Mouse (Mus musculus) thymus, adult 2 months (tissue): Measurements from ENCODE around the gene Dntt. TPM values are rescaled to one million over a fixed set of nuclear protein-coding genes. Genes with fewer than 3 reads are reported as not detected.

Experiments
- DNase-seq: peaks from one replicate; pipeline ENCODE4 v3.0.0; 2021
- H3K27ac ChIP-seq: fragments of 200-500 bp; 2 replicates; pipeline ENCODE4 v1.5.1; 2012; ENCODE audit warnings: low read length, control low read depth; ENCODE audit not compliant: control insufficient read depth, insufficient read depth
- H3K27me3 ChIP-seq: fragments of 200-500 bp; 2 replicates; pipeline ENCODE4 v1.6.1; 2012; ENCODE audit warnings: mild to moderate bottlenecking, low read length, moderate library complexity, mixed read lengths; ENCODE audit not compliant: control insufficient read depth, insufficient read depth
- H3K36me3 ChIP-seq: fragments of 200-500 bp; 2 replicates; pipeline ENCODE4 v1.6.1; 2012; ENCODE audit warnings: mild to moderate bottlenecking, low read length, moderate library complexity; ENCODE audit not compliant: control insufficient read depth, insufficient read depth
- H3K4me1 ChIP-seq: fragments of 200-500 bp; replicated peaks from 2 replicates; pipeline ENCODE4 v1.6.1; 2012; ENCODE audit warnings: low read length; ENCODE audit not compliant: control insufficient read depth, insufficient read depth
- H3K4me3 ChIP-seq: fragments of 200-500 bp; 2 replicates; pipeline ENCODE4 v1.5.1; 2012; ENCODE audit warnings: mild to moderate bottlenecking, low read length, control low read depth, moderate library complexity; ENCODE audit not compliant: control insufficient read depth, insufficient read depth
- CTCF ChIP-seq: fragments of 200-500 bp; IDR thresholded peaks from 2 replicates; pipeline ENCODE4 v1.5.1; 2012; ENCODE audit warnings: mild to moderate bottlenecking, control low read depth, low read length, moderate library complexity, borderline replicate concordance; ENCODE audit not compliant: control insufficient read depth, poor library complexity, insufficient read depth; ENCODE audit errors: extremely low read depth
- POLR2A ChIP-seq: fragments of 200-500 bp; IDR thresholded peaks from 2 replicates; pipeline ENCODE4 v1.6.1; 2012; ENCODE audit warnings: mild to moderate bottlenecking, low read length, control low read depth, moderate library complexity; ENCODE audit not compliant: control insufficient read depth, poor library complexity, insufficient read depth; ENCODE audit errors: extremely low read depth
- WGBS: fragments of 180-500 bp; shearing (Covaris S2); methylation state at CpG from one replicate; pipeline ENCODE4 v1.1.7; 2018; 5-methylcytosine and 5-hydroxymethylcytosine counted together
- polyA plus RNA-seq: library from polyadenylated mRNA; depleted of rRNA; stranded (reverse); fragments of >200 nt; gene quantifications from 2 replicates; pipeline ENCODE4 v1.2.3, GENCODE M21; 2012

The Dntt gene
- polyA plus RNA-seq, 1 experiment, result 401 TPM

DNA sequence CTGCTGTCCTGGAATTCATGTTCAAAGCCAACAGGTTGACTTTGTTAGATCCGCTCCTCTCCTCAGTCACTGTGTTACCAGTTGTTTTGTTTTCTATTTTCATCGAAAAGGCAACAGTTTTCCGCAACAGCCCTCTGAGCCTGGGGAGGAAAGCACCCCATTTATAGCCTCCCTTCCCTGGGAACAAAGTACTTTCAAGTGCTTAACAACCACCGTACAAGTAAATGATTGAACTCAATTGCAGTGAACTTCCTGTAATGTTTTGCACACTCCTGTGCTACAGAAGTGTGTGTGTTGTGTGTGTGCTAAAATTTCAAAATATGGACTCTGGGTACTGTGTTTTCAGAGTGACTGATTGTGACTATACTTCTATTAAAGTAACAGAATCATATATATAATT is 21.3 kb upstream of the Dntt start:
- WGBS, result 82% methylated on average over 4 of the region's 4 CpGs
- Histone ChIP-seq H3K27ac (no peak overlapping the region), H3K4me3 (no peak overlapping the region), H3K36me3 (peaks cover 18% of the 10 kb centered on the region), H3K27me3 (no peaks in the 10 kb centered on the region), H3K4me1 (peaks cover 10% of the 10 kb centered on the region)
- DNase-seq, result no peak
- no peak for TF ChIP-seq CTCF
- no peak for TF ChIP-seq POLR2A

- Histone ChIP-seq H3K4me3 (no peak overlapping the region), H3K36me3 (peaks cover 18% of the 10 kb centered on the region), H3K27me3 (no peaks in the 10 kb centered on the region), H3K4me1 (peaks cover 20% of the 10 kb centered on the region), H3K27ac (no peak overlapping the region)
- TF ChIP-seq POLR2A (no peak), CTCF (no peak)
- DNase-seq, result no peak
- 91% methylated on average over 5 of the region's 5 CpGs for WGBS
These were observed 20.2 kb upstream of the Dntt start for GRCm38 (mm10) chr19:41008674-41009395.

GRCm38 (mm10) chr19:41011676-41012075 is 17.4 kb upstream of the Dntt start:
- Histone ChIP-seq H3K4me1 (peaks cover 33% of the 10 kb centered on the region), H3K36me3 (peaks cover 15% of the 10 kb centered on the region), H3K4me3 (no peak overlapping the region), H3K27ac (peak overlapping the region; percentile 24; the same call in 1 of the 2 replicates), H3K27me3 (no peaks in the 10 kb centered on the region)
- DNase-seq, result no peak
- 64% methylated on average over 5 of the region's 5 CpGs for WGBS
- TF ChIP-seq POLR2A (no peak), CTCF (no peak)

- H3K27me3 ChIP-seq, result no peaks in the 10 kb centered on the region
- no peak overlapping the region for H3K4me3 ChIP-seq
- no peak for DNase-seq
- 33% methylated on average over 5 of the region's 5 CpGs for WGBS
- H3K36me3 ChIP-seq, result peaks cover 11% of the 10 kb centered on the region
- no peak for TF ChIP-seq CTCF
- no peak for TF ChIP-seq POLR2A
- peaks cover 51% of the 10 kb centered on the region for H3K4me1 ChIP-seq
- H3K27ac ChIP-seq, result peak overlapping the region; percentile 83
These were observed 15.5 kb upstream of the Dntt start for GRCm38 (mm10) chr19:41013591-41013990.

- WGBS, result 18% methylated on average over 9 of the region's 9 CpGs
- Histone ChIP-seq H3K27ac (peak overlapping the region; percentile 83), H3K4me3 (no peak overlapping the region), H3K4me1 (peaks cover 53% of the 10 kb centered on the region), H3K27me3 (no peaks in the 10 kb centered on the region), H3K36me3 (peaks cover 11% of the 10 kb centered on the region)
- TF ChIP-seq POLR2A, result no peak
- no peak for TF ChIP-seq CTCF
- DNase-seq, result no peak
These were observed 15.1 kb upstream of the Dntt start for GRCm38 (mm10) chr19:41014003-41014402.

- H3K36me3 ChIP-seq, result no peaks in the 10 kb centered on the region
- H3K4me3 ChIP-seq, result peak overlapping the region; percentile 42
- peak overlapping the region; percentile 86 for H3K27ac ChIP-seq
- TF ChIP-seq CTCF (peak; percentile 50; the same call in 1 of the 2 replicates), POLR2A (no peak)
- no peaks in the 10 kb centered on the region for H3K27me3 ChIP-seq
- peaks cover 71% of the 10 kb centered on the region for H3K4me1 ChIP-seq
- peak; percentile 81 for DNase-seq
- 10% methylated on average over 14 of the region's 14 CpGs for WGBS
These were observed 12.9 kb upstream of the Dntt start for GRCm38 (mm10) chr19:41015951-41016716.
